Mouse (Mus musculus) bone marrow, adult 2 months (tissue): ENCODE data around the gene Chchd6.

ENCODE experiments used
- CTCF ChIP-seq: fragments of 200-500 bp; IDR thresholded peaks from 2 replicates; pipeline ENCODE4 v1.5.1; 2011; ENCODE audit warnings: low read length, control low read depth; ENCODE audit not compliant: control insufficient read depth, insufficient read depth
- POLR2A ChIP-seq: fragments of 200-500 bp; IDR thresholded peaks from 2 replicates; pipeline ENCODE4 v1.6.1; 2011; ENCODE audit warnings: low read depth, mild to moderate bottlenecking, control low read depth, low read length, borderline replicate concordance; ENCODE audit not compliant: control insufficient read depth

DNA sequence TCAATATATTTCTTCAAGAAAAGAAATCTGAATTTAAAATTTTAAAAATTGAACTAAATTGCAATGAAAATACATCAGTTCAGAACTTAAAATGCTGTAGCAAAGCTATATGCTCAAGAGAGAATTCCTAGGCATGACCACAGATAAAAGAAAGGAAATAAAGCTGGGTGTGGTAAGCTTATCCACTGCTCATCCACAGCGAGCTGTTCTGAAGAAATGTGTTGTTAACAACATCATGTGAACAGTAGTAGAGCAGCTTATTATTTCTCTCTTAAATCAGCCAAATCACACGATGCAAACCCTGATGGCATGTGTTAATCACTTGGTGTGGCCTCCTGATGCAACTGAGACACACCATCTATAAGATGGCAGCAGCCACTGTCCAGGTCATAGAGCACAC is 180.4 kb downstream of the Chchd6 start:
- no peak for TF ChIP-seq CTCF
- TF ChIP-seq POLR2A, result no peak
